Mouse (Mus musculus) lung, embryonic 16.5 days (tissue): ENCODE measurements around the gene Ap5b1. TPM values are rescaled to one million over a fixed set of nuclear protein-coding genes. Genes with fewer than 3 reads are reported as not detected.

Experiments used
- ATAC-seq: fragments of 200-750 bp; cut with Nextera tagmentation; 2 replicates; pipeline ENCODE4 v1.8.0; 2017; ENCODE audit warnings: low read depth, mild to moderate bottlenecking, moderate library complexity
- H3K27ac ChIP-seq: fragments of 300-500 bp; sonication (generic); 2 replicates; pipeline ENCODE4 v1.5.1; 2014; ENCODE audit warnings: mild to moderate bottlenecking, control low read depth, low read length
- H3K27me3 ChIP-seq: fragments of 300-500 bp; sonication (generic); 2 replicates; pipeline ENCODE4 v1.6.1; 2014; ENCODE audit warnings: low read depth, low read length, mixed read lengths; ENCODE audit not compliant: control insufficient read depth, insufficient read depth
- H3K36me3 ChIP-seq: fragments of 300-500 bp; sonication (generic); 2 replicates; pipeline ENCODE4 v1.6.1; 2014; ENCODE audit warnings: low read length; ENCODE audit not compliant: control insufficient read depth, insufficient read depth
- H3K4me1 ChIP-seq: fragments of 300-500 bp; sonication (generic); replicated peaks from 2 replicates; pipeline ENCODE4 v1.6.1; 2014; ENCODE audit warnings: low read length, mixed read lengths; ENCODE audit not compliant: control insufficient read depth, insufficient read depth
- H3K4me2 ChIP-seq: fragments of 300-500 bp; sonication (generic); 2 replicates; pipeline ENCODE4 v1.6.1; 2014; ENCODE audit warnings: low read depth, low read length, control low read depth
- H3K4me3 ChIP-seq: fragments of 300-500 bp; sonication (generic); 2 replicates; pipeline ENCODE4 v1.5.1; 2014; ENCODE audit warnings: mild to moderate bottlenecking, low read length, control low read depth
- H3K9ac ChIP-seq: fragments of 300-500 bp; sonication (generic); 2 replicates; pipeline ENCODE4 v1.6.1; 2014; ENCODE audit warnings: low read length, control low read depth
- H3K9me3 ChIP-seq: fragments of 300-500 bp; sonication (generic); 2 replicates; pipeline ENCODE4 v1.6.1; 2016; ENCODE audit warnings: low read length; ENCODE audit not compliant: control insufficient read depth
- WGBS: fragments of 180-500 bp; shearing (Covaris S2); extraction: QIAGEN DNeasy Blood & Tissue Kit; methylation state at CpG from one replicate; pipeline ENCODE4 v1.1.7; 2014; 5-methylcytosine and 5-hydroxymethylcytosine counted together
- polyA plus RNA-seq: library from polyadenylated mRNA; unstranded; fragments of >200 nt; fragmentation: Nextera tagmentation; extraction: Ambion mirVana; gene quantifications from 2 replicates; pipeline ENCODE4 v1.2.1, GENCODE M21; 2015

Gene Ap5b1
- polyA plus RNA-seq, 1 experiment from 2014 or later, result 6.1 TPM

DNA sequence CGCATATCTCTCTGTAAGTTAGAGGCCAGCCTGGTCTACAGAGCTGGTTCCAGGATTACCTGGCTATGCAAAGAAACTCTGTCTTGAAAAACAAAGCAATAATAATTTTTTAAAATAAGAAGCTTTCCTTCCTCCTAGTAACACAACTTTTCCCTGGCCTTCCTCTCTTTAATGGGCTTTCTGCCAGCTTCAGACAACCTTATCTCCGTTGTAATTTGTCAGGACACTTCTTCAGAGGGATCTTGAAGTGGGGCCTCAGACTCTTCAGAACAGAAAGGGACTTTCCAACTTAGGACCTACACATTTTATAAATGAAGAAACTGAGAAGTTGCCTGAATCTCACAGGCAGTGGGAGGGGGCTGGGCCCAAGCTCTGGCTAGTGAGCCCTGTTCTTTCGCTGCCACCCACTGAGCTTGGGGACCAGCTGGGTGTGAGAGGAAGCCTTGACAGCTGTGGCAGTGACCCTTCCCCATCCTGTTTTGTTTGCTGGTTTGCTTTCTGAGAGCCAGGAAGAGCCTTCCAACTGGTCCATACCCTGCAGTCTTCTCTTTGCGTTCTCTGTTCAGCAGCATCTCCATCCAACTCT, 20.3 kb upstream of the Ap5b1 start:
- H3K4me3 ChIP-seq, result no peak overlapping the region
- H3K27ac ChIP-seq, result no peak overlapping the region
- no peak; the same call in 1 of the 2 replicates for ATAC-seq
- H3K9ac ChIP-seq, result no peak overlapping the region
- no peaks in the 10 kb centered on the region for H3K36me3 ChIP-seq
- no peaks in the 10 kb centered on the region; the same call in 1 of the 2 replicates for H3K4me1 ChIP-seq
- no peaks in the 10 kb centered on the region for H3K27me3 ChIP-seq
- no peak overlapping the region for H3K4me2 ChIP-seq
- no peaks in the 10 kb centered on the region for H3K9me3 ChIP-seq
- WGBS, result 45% methylated on average over 4 of the region's 4 CpGs

DNA sequence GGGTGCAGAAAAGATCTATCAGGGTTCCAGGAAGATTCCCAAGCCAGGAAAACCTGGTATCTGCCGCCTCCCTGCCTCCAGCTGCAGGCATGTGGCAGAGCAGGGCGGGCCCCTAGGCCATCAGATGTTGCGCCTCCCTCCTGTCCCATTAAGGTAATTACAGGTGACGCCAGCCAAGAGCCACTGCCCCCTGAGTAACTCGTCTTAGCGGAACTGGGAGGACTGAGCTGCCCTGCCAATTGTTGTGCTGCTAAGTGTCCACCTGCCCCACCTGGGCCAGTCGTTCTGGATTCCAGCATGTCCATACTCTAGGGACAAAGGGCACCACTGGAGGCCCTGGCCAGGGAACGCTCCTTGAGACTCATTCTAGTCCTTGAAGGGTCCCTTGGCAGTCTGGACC, 14.0 kb upstream of the Ap5b1 start:
- 49% methylated on average over 8 of the region's 8 CpGs for WGBS
- Histone ChIP-seq H3K27me3 (peaks cover 24% of the 10 kb centered on the region), H3K4me3 (no peak overlapping the region), H3K9ac (no peak overlapping the region), H3K4me1 (peaks cover 9% of the 10 kb centered on the region; the same call in 1 of the 2 replicates), H3K4me2 (0 out of 2 replicates have a peak overlapping the region, but pooled peaks have one; percentile 1), H3K27ac (no peak overlapping the region), H3K9me3 (no peaks in the 10 kb centered on the region), H3K36me3 (no peaks in the 10 kb centered on the region)
- ATAC-seq, result peak; percentile 18; the same call in 1 of the 2 replicates

DNA sequence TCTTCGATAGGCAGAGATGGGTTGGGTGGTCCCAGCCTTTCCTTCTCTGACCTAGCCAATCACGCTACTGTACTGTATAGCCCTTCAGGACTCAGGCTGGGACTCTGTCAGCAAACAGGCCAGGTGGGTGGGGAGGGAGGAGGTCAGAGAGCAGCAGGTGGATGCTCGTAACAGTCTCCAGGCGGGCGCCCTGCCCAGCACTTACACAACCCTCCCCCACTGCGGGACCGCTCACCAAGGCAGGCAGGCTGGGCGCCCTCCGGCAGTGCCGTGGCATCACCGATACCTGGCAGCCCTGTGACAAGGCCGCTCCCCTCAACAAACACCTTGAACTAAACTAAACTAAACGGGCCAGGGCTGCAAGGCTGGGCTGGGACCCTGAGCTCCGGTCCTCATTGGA, 13.6 kb upstream of the Ap5b1 start:
- 0 out of 2 replicates have a peak overlapping the region, but pooled peaks have one; percentile 1 for H3K4me2 ChIP-seq
- no peaks in the 10 kb centered on the region for H3K36me3 ChIP-seq
- H3K27me3 ChIP-seq, result peaks cover 28% of the 10 kb centered on the region
- ATAC-seq, result peak; percentile 71
- H3K27ac ChIP-seq, result no peak overlapping the region
- 63% methylated on average over 14 of the region's 14 CpGs for WGBS
- H3K9ac ChIP-seq, result no peak overlapping the region
- no peak overlapping the region for H3K4me3 ChIP-seq
- no peaks in the 10 kb centered on the region for H3K9me3 ChIP-seq
- peaks cover 9% of the 10 kb centered on the region; the same call in 1 of the 2 replicates for H3K4me1 ChIP-seq

DNA sequence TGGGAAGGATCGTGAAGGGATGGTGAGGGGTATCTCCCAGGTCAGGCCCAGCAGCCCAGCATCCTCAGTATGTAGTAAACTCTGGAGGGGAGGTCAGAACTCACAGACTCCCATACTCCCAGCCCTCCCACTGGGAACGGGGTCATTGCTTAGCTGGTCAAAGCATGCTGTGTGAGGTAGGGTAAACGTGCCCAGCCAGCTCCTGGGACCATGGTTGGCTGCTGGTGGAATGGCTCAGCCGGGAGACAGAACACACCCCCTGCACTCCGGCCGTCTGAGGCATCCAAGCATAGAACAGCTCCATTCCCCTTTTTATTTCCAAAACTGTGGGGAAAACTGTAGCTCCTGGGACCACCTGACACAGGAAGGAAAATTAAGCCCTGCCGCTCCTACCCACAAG, 9.7 kb upstream of the Ap5b1 start:
- peaks cover 54% of the 10 kb centered on the region for H3K27me3 ChIP-seq
- ATAC-seq, result no peak
- H3K36me3 ChIP-seq, result no peaks in the 10 kb centered on the region
- H3K4me1 ChIP-seq, result peaks cover 19% of the 10 kb centered on the region; the same call in 1 of the 2 replicates
- H3K4me3 ChIP-seq, result no peak overlapping the region
- H3K9me3 ChIP-seq, result no peaks in the 10 kb centered on the region
- no peak overlapping the region for H3K27ac ChIP-seq
- no peak overlapping the region for H3K4me2 ChIP-seq
- no peak overlapping the region for H3K9ac ChIP-seq
- 46% methylated on average over 7 of the region's 7 CpGs for WGBS

DNA sequence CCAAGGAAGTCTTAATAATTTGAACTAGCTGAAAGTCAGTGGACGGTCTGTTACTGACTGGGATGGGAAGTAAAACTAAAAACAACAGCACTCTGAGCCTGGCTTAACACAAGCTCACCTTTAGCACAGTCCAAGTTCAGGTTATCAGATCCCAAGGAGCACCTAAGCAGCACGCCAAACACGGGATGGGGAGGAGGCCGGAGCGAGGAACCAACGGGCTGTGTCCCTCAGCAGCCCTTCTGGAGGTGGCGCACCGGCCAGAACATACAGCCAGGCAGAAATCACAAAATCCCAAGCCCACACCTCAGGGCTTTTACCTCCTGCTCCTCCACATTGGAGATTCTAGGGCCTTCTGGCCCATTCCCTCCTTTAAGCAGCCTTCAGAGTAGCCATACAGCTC, 9.1 kb upstream of the Ap5b1 start:
- peak overlapping the region; percentile 51; the same call in 1 of the 2 replicates for H3K4me3 ChIP-seq
- H3K4me1 ChIP-seq, result peaks cover 19% of the 10 kb centered on the region; the same call in 1 of the 2 replicates
- whole genome bisulfite sequencing, result 57% methylated on average over 8 of the region's 8 CpGs
- H3K27ac ChIP-seq, result no peak overlapping the region
- peak overlapping the region; percentile 73; the same call in 1 of the 2 replicates for H3K4me2 ChIP-seq
- peaks cover 54% of the 10 kb centered on the region for H3K27me3 ChIP-seq
- no peaks in the 10 kb centered on the region for H3K36me3 ChIP-seq
- no peak for ATAC-seq
- no peaks in the 10 kb centered on the region for H3K9me3 ChIP-seq
- H3K9ac ChIP-seq, result no peak overlapping the region

DNA sequence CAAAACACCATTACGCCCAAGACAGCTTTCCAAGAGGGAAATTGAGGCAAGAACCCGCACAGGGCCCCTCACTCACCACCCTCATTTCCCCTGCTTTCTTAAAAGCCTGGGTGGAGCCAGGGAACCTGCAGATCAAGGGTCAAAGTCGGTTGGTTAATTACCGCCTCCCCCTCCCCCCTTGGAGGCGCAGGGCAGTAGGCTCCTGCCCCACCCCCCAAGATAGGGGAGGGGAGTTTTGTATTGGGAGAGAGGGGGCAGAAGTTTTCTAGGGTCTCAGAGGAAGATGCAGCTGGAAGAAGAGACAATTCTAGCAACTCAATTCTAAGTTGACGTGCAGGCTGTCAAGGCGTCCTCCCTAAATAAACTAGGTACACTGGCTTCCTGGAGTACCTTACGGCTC, 8.6 kb upstream of the Ap5b1 start:
- peaks cover 57% of the 10 kb centered on the region for H3K27me3 ChIP-seq
- H3K36me3 ChIP-seq, result no peaks in the 10 kb centered on the region
- H3K4me1 ChIP-seq, result peaks cover 15% of the 10 kb centered on the region; the same call in 1 of the 2 replicates
- H3K9me3 ChIP-seq, result no peaks in the 10 kb centered on the region
- no peak for ATAC-seq
- peak overlapping the region; percentile 73 for H3K4me2 ChIP-seq
- peak overlapping the region; percentile 51 for H3K4me3 ChIP-seq
- H3K27ac ChIP-seq, result no peak overlapping the region
- H3K9ac ChIP-seq, result no peak overlapping the region
- 17% methylated on average over 8 of the region's 8 CpGs for WGBS

DNA sequence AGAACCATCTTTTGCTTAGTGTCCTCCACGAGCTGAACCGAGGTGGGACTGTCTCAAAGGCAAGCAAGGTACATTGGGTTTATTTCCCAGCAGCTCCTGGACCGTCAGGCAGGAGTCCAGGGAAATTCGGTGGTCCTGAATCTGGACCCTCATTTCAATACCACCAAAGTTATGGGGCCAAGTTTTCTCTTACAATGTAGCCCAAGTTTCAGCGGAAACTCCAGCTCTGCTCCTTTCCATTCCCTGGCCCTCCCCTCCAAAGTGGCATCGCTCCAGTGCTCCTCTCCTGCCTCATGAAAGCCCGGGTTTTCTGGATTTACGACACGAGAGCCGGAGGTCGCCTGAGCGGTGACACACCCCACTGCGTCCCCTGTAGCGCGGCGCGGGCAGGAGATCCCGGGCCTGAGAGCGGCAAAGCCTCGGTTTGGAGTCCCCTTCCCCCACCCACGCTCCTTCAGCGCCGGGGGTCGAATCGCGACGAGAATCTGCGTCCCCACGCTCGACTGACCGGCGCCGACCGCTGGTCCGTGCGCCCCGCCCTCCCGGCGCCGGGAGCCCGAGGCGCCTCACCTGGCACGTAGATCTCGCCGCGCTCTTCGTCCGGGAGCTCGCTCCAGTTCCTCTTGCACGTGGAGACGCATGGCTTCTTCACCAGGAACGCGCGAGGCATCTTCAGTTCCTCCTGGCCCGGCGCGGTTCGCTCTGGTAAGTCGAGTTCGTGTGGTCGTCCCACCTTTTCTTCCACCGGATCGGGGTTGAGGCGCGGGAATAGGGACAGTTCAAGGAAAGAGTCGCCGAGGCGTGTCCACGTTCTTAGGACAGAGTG, 8.0 kb upstream of the Ap5b1 start:
- H3K36me3 ChIP-seq, result no peaks in the 10 kb centered on the region
- peak overlapping the region; percentile 73 for H3K4me2 ChIP-seq
- under 1% methylated on average over 69 of the region's 69 CpGs for WGBS
- H3K9ac ChIP-seq, result peak overlapping the region; percentile 56
- H3K27me3 ChIP-seq, result peaks cover 57% of the 10 kb centered on the region
- peaks cover 12% of the 10 kb centered on the region; the same call in 1 of the 2 replicates for H3K4me1 ChIP-seq
- no peak for ATAC-seq
- H3K27ac ChIP-seq, result peak overlapping the region; percentile 47
- no peaks in the 10 kb centered on the region for H3K9me3 ChIP-seq
- H3K4me3 ChIP-seq, result peak overlapping the region; percentile 51

DNA sequence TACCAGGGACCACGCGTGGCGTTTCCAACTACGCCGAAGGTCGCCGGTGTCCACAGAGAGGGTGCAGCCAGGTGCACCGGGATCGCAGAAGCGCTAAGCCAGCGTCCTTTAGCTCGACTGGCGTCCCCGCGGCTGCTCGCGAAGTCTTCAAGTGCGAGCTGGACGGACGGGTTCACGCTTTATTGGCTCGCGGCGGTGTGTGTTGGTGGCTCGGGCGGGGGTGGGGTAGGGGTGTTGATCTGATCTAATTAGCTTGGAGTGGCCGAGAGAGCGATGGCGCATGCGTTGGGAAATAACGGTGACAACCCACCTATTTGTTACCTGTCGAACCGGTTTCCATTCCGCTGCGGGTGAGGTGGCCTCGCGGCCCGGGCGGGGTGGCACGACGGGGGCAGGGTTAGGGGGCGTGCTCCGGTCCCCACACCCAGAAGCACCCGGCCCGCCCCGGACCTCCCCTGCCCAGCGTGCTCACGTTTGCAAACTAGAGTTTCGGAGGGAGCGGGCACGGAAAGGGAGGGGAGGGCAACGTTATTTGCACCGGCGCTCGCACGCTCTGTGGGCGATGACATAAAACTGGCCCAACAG, 7.3 kb upstream of the Ap5b1 start, which contains the start of gene Ovol1:
Gene Ovol1 (minus strand): TSS at position 190 of the 585 bp plus-strand sequence.
- Histone ChIP-seq H3K36me3 (no peaks in the 10 kb centered on the region), H3K27ac (peak within 1 kb of the TSS; percentile 78), H3K4me1 (peaks cover 12% of the 10 kb centered on the region; the same call in 1 of the 2 replicates), H3K4me2 (peak within 1 kb of the TSS; percentile 73), H3K4me3 (peak within 1 kb of the TSS; percentile 51), H3K27me3 (peaks cover 54% of the 10 kb centered on the region), H3K9me3 (no peaks in the 10 kb centered on the region), H3K9ac (peak within 1 kb of the TSS; percentile 56)
- under 1% methylated on average over 53 of the region's 57 CpGs for WGBS
- peak; percentile 87 for ATAC-seq
